ENCODE assay signal across 12 mouse cellular contexts in genomic region chr1:73702428-73702842, GRCm38 (mm10).
DNase-seq lines count a peak whose midpoint lies in the region; ATAC-seq and TF ChIP-seq lines count a peak whose summit lies in the region.
"Had no signal": no experiment of that assay in that cellular context is flagged by ENCODE, and none has a peak within 500 bp of the region (broad histone marks: within the 10 kb centered on the region; RNA-seq: fewer than 3 reads in every experiment).

No protein-coding gene starts in this region.

- peaks cover 6% of the 10 kb centered on the region; the same call in 1 of the 2 replicates for H3K4me1 ChIP-seq in lung, embryonic 15.5 days
- H3K4me1 ChIP-seq in lung, adult 2 months (ENCODE audit: control insufficient read depth, insufficient read depth, low read length) = peaks cover 4% of the 10 kb centered on the region; the same call in 1 of the 2 replicates
- H3K4me1 ChIP-seq in embryonic facial prominence, embryonic 11.5 days (ENCODE audit: control insufficient read depth, insufficient read depth, low read length) = no peaks in the 10 kb centered on the region
- peaks cover 6% of the 10 kb centered on the region for H3K4me1 ChIP-seq in stomach, embryonic 15.5 days
- H3K4me1 ChIP-seq: megakaryocyte, embryonic 14.5 days had no signal

- ATAC-seq in lung, embryonic 15.5 days (ENCODE audit: borderline replicate concordance, extremely low read depth, low FRiP score, low TSS enrichment) = peak; percentile 46; the same call in 1 of the 2 replicates
- peak; percentile 59 for ATAC-seq in embryonic facial prominence, embryonic 11.5 days (replicated peaks; ENCODE audit: insufficient number of reproducible peaks, low FRiP score, low TSS enrichment, low read depth)
- peak; percentile 31; the same call in 1 of the 2 replicates for ATAC-seq in stomach, embryonic 15.5 days (ENCODE audit: insufficient read depth, low FRiP score, low read depth)
- ATAC-seq in inflammation-experienced regulatory T-cells, adult 6 months = no peak
- no peak for ATAC-seq in erythroblast, adult 5-6 weeks (replicated peaks; ENCODE audit: low FRiP score, poor library complexity, severe bottlenecking)
- ATAC-seq: lung, postnatal 0 days had no signal

- no peak for DNase-seq in lung, adult 2 months
- peak; percentile 63 for DNase-seq in embryonic facial prominence, embryonic 11.5 days (ENCODE audit: low spot score)
- DNase-seq in large intestine, adult 2 months (ENCODE audit: low read depth, low spot score) = peak; percentile 7
- DNase-seq in urinary bladder, postnatal 4 days (ENCODE audit: low spot score in 2 of 2) = no peak
- DNase-seq: heart, adult 18-20 months; thymus, postnatal 25 days had no signal

- no peak overlapping the region for H3K4me2 ChIP-seq in lung, embryonic 15.5 days
- H3K4me2 ChIP-seq in embryonic facial prominence, embryonic 11.5 days (ENCODE audit: low read depth, low read length) = no peak overlapping the region
- H3K4me2 ChIP-seq in stomach, embryonic 15.5 days = no peak overlapping the region

- TF ChIP-seq POLR2A in lung, adult 2 months (IDR thresholded peaks at IDR 0.05; ENCODE audit: borderline replicate concordance, extremely low read depth, low read depth, low read length) = no peak

- H3K27ac ChIP-seq in lung, embryonic 15.5 days = no peak overlapping the region
- H3K27ac ChIP-seq in embryonic facial prominence, embryonic 11.5 days (replicated peaks; ENCODE audit: low read depth, low read length) = no peak overlapping the region
- 0 out of 2 replicates have a peak overlapping the region, but pooled peaks have one; percentile 35 for H3K27ac ChIP-seq in stomach, embryonic 15.5 days

- H3K9me3 ChIP-seq in lung, embryonic 15.5 days = no peaks in the 10 kb centered on the region
- no peaks in the 10 kb centered on the region for H3K9me3 ChIP-seq in embryonic facial prominence, embryonic 11.5 days (replicated peaks; ENCODE audit: control insufficient read depth, low read length)
- no peaks in the 10 kb centered on the region for H3K9me3 ChIP-seq in stomach, embryonic 15.5 days

- whole genome bisulfite sequencing in lung, embryonic 15.5 days = 25% methylated on average over 4 of the region's 4 CpGs
- 19% methylated on average over 4 of the region's 4 CpGs for WGBS in lung, adult 2 months
- WGBS in embryonic facial prominence, embryonic 11.5 days = 16% methylated on average over 4 of the region's 4 CpGs
- WGBS in large intestine, adult 2 months = 5% methylated on average over 4 of the region's 4 CpGs
- WGBS in stomach, embryonic 15.5 days = 23% methylated on average over 4 of the region's 4 CpGs

- TF ChIP-seq CTCF in lung, adult 2 months (IDR thresholded peaks at IDR 0.05; ENCODE audit: insufficient read depth, low read length) = no peak

- no peaks in the 10 kb centered on the region for H3K36me3 ChIP-seq in lung, embryonic 15.5 days
- H3K36me3 ChIP-seq in embryonic facial prominence, embryonic 11.5 days (replicated peaks; ENCODE audit: control insufficient read depth, insufficient read depth, low read depth, low read length) = no peaks in the 10 kb centered on the region
- H3K36me3 ChIP-seq in stomach, embryonic 15.5 days = no peaks in the 10 kb centered on the region

- no peak overlapping the region for H3K4me3 ChIP-seq in lung, embryonic 15.5 days
- no peak overlapping the region for H3K4me3 ChIP-seq in lung, adult 2 months (replicated peaks; ENCODE audit: extremely low read depth, low read depth, low read length)
- H3K4me3 ChIP-seq in embryonic facial prominence, embryonic 11.5 days (ENCODE audit: low read depth, low read length) = no peak overlapping the region
- no peak overlapping the region for H3K4me3 ChIP-seq in stomach, embryonic 15.5 days (replicated peaks)
- H3K4me3 ChIP-seq: megakaryocyte, embryonic 14.5 days had no signal

- no peaks in the 10 kb centered on the region for H3K27me3 ChIP-seq in lung, embryonic 15.5 days
- H3K27me3 ChIP-seq in embryonic facial prominence, embryonic 11.5 days (ENCODE audit: control insufficient read depth, insufficient read depth, low read length) = no peaks in the 10 kb centered on the region
- H3K27me3 ChIP-seq in stomach, embryonic 15.5 days (replicated peaks) = no peaks in the 10 kb centered on the region
- H3K27me3 ChIP-seq: megakaryocyte, embryonic 14.5 days had no signal

- no peak overlapping the region for H3K9ac ChIP-seq in lung, embryonic 15.5 days
- no peak overlapping the region for H3K9ac ChIP-seq in embryonic facial prominence, embryonic 11.5 days (replicated peaks; ENCODE audit: low read length)
- no peak overlapping the region for H3K9ac ChIP-seq in stomach, embryonic 15.5 days

Comparison
In these comparisons a context has a peak if more than half of its experiments do, and no peak if none do; other contexts are left out.
1. ATAC-seq: peak in lung, embryonic 15.5 days (single experiment), embryonic facial prominence, embryonic 11.5 days (single experiment) and stomach, embryonic 15.5 days (single experiment); none in inflammation-experienced regulatory T-cells, adult 6 months (single experiment) and erythroblast, adult 5-6 weeks (single experiment).
2. DNase-seq: peak in embryonic facial prominence, embryonic 11.5 days (single experiment) and large intestine, adult 2 months (single experiment); none in lung, adult 2 months (single experiment) and urinary bladder, postnatal 4 days (0 of 2).